Mouse (Mus musculus): ENCODE results near the gene Med22.

Med22 gene

DNA sequence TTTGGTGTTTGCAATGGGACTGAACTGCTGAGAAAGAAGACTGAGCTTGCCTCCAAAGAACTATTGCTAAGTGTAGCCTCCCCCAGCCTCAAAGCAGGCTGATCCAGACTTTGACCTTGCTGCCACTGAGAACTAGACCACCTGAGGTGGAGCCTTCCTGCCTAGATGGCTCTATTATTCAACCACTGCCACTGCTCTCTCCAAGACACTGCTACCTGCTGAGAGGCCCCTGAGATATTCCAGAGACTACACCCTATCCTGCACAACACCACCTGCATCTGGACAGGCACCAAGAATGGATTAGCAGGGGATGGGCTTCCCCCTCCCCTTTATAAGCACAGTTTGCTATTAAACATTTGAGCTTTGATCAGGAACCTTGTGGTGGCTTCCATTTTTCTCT lies 31.9 kb downstream of the Med22 start:
- no peak for DNase-seq (ENCODE audit: extremely low read depth, low read depth, low spot score)

DNA sequence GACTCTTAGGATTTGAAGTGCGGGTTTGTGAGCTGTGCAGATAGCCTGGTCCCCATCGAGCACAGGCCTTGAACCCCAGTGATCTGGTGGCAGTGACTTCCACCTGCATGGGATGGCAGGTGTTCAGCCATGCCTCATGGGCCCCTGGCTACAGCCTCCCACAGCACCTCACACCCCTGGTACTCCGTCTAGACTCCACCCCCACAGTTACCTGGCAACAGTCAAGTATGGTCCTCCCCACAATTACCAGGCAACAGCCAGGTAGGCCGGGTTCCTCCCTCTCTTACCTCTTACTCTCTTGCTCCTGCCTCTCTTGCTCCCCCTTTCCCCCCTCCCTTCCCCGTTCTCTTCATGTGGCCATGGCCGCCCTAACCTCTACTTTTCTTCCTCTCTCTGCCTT lies 39.8 kb downstream of the Med22 start:
- no peak for DNase-seq (ENCODE audit: extremely low read depth, low read depth, low spot score)

DNA sequence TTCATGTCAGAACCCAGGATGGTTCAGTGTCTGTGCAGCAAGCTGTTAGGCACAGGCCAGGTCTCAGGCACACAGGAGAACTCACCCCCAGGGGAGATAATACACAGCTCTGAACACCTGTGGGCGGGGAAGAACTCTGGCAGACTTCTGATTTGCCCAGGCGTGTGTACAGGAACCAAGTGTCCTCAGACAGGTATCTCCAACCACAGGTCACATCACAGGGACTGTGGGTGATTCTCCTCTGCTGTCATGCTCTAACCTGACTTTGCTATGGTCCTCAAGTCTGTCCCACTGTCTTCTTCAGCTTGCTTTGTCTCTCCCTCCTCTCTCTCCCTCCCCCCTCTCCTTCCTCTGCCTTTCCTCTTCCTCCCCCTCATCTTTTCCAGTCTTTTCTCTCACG lies 45.6 kb downstream of the Med22 start, which contains the start of gene Abo:
Abo (minus strand) TSS at position 101 of the 400 bp plus-strand sequence.
- no peak for DNase-seq (ENCODE audit: extremely low read depth, low read depth, low spot score)

DNA sequence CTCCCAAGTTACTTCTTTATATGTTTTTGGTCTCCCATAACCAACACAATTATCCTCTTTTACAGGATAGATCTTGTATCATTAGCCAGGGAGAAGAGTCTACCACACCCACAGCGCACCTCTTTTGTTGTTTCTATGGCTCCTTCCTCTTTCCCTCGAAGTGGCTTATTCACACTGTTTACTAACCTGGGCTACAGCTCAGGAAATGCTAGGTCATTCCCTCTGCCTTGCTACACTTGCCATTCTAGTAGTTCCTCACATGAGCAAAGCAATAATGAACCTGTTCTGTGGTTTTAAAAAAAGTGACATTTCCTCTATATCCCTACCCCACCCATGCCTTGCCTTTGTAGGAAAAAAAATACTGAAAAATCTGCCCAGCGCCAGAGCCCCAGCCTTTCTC lies 47.6 kb downstream of the Med22 start:
- no peak for DNase-seq (ENCODE audit: extremely low read depth, low read depth, low spot score)
